Mouse (Mus musculus): Measurements from ENCODE around the gene Pacsin1. TPM values are rescaled to one million over a fixed set of nuclear protein-coding genes. Genes with fewer than 3 reads are reported as not detected.

The Pacsin1 gene
- polyA plus RNA-seq, 1 experiment from 2014 or later = 6.1 TPM

DNA sequence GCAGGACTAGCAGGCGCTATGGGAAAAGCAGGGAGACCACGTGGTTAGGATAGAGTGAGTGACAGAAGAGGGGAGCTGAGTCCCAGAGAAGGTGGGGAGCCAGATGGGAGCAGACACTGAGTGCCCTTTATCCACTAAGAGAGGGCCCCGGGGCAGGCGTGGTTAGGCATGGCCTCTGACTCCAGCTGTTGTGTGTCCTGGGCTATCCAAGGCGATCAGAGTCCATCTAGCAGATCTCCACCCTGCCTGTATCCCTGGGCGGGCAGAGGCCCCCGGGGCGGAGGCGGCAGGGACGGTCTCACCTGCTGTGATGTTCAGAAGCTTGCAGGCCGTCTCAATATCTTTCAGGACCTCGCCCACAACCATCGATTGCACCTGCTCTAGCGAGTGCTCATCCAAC is 64.4 kb downstream of the Pacsin1 start:
- Histone ChIP-seq H3K4me2 (ENCODE audit: low read depth, low read length) (no peak overlapping the region), H3K36me3 (ENCODE audit: control insufficient read depth, insufficient read depth, low read length) (no peaks in the 10 kb centered on the region), H3K9ac (ENCODE audit: low read depth, low read length) (no peak overlapping the region), H3K9me3 (ENCODE audit: control insufficient read depth, low read length) (no peaks in the 10 kb centered on the region), H3K27me3 (replicated peaks; ENCODE audit: control insufficient read depth, insufficient read depth, low read length) (no peaks in the 10 kb centered on the region), H3K27ac (replicated peaks; ENCODE audit: low read depth, low read length) (no peak overlapping the region), H3K4me3 (ENCODE audit: low read depth, low read length) (no peak overlapping the region), H3K4me1 (ENCODE audit: control insufficient read depth, insufficient read depth, low read length) (peaks cover 8% of the 10 kb centered on the region)
- no peak for DNase-seq (ENCODE audit: low spot score)
- ATAC-seq (ENCODE audit: low read depth) = no peak
- WGBS = 69% methylated on average over 13 of the region's 14 CpGs

DNA sequence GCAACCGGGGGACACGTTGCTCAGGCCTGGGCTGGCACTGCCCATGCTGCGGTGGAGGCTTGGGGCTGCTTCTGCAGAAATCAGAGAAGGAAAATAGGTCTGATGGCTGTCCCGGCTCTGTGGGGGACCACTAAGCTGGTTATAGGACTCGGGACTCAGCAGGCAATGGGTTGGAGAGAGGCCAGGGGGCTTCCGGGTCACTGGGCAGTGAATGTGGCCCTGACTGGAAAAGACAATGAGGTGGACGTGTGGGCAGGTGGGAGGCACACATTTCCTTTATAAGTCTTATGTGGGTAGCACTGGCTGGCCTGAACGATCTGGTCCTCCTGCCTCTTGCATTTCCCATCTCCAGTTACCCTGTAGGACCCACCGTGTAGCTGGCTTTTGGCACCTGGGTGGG is 65.0 kb downstream of the Pacsin1 start:
- peaks cover 12% of the 10 kb centered on the region for H3K4me1 ChIP-seq (ENCODE audit: control insufficient read depth, insufficient read depth, low read length)
- DNase-seq (ENCODE audit: low spot score) (no peak), ATAC-seq (ENCODE audit: low read depth) (no peak)
- no peaks in the 10 kb centered on the region for H3K9me3 ChIP-seq (ENCODE audit: control insufficient read depth, low read length)
- H3K9ac ChIP-seq (ENCODE audit: low read depth, low read length) = no peak overlapping the region
- 49% methylated on average over 9 of the region's 9 CpGs for WGBS
- no peak overlapping the region for H3K4me3 ChIP-seq (ENCODE audit: low read depth, low read length)
- no peaks in the 10 kb centered on the region for H3K36me3 ChIP-seq (ENCODE audit: control insufficient read depth, insufficient read depth, low read length)
- no peak overlapping the region for H3K27ac ChIP-seq (replicated peaks; ENCODE audit: low read depth, low read length)
- no peak overlapping the region for H3K4me2 ChIP-seq (ENCODE audit: low read depth, low read length)
- H3K27me3 ChIP-seq (replicated peaks; ENCODE audit: control insufficient read depth, insufficient read depth, low read length) = no peaks in the 10 kb centered on the region

DNA sequence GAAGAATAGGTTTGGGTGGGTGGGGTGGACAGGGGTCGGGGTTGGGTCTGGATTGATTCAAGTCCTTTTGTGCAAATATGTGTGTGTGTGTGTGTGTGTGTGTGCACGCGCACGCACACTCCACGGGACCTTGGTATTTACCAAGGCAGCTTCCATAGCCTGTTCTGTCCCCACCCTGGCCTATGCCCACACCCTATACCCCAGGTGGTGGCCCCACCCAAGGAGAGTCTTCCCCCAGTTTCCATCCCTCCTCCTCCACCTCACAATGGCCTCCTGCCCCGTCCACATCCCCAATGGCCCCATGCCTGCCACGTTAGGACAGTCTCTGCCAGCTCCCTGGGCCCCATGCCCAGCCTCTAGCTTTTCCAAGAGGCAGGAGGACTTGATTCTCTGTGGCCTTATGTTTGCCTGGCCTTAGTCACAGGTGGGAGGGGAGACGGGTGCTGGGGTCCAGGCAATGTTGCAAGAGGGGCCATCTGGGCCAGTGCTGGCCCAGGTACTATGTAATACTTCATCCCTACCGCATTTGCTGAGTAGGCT is 65.9 kb downstream of the Pacsin1 start:
- Histone ChIP-seq H3K9me3 (ENCODE audit: control insufficient read depth, low read length) (no peaks in the 10 kb centered on the region), H3K27ac (replicated peaks; ENCODE audit: low read depth, low read length) (no peak overlapping the region), H3K4me2 (ENCODE audit: low read depth, low read length) (no peak overlapping the region), H3K4me1 (ENCODE audit: control insufficient read depth, insufficient read depth, low read length) (peaks cover 17% of the 10 kb centered on the region), H3K4me3 (ENCODE audit: low read depth, low read length) (no peak overlapping the region), H3K36me3 (ENCODE audit: control insufficient read depth, insufficient read depth, low read length) (no peaks in the 10 kb centered on the region), H3K27me3 (replicated peaks; ENCODE audit: control insufficient read depth, insufficient read depth, low read length) (no peaks in the 10 kb centered on the region), H3K9ac (ENCODE audit: low read depth, low read length) (no peak overlapping the region)
- WGBS = 76% methylated on average over 9 of the region's 9 CpGs
- ATAC-seq (ENCODE audit: low read depth) (no peak), DNase-seq (ENCODE audit: low spot score) (no peak)

DNA sequence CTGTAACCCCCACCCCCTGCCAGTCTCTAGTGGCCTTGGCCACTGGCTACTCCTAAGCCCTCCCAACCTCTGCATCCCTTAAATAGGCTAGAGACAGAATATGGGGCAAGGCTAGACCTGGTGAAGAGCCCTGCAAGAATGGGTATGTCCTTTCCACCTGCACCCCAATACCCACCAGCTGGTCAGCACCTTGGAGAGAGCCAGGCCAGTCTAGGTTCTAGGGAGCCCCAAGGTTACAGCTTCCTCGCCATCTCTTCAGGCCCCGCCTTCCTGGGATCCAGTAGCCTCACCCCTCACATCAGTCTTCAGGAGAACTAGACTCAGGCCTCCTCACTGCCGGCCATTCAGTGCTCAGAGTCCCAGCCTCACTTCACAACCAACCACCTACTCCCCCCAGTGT is 69.0 kb downstream of the Pacsin1 start:
- Histone ChIP-seq H3K4me2 (ENCODE audit: low read depth, low read length) (no peak overlapping the region), H3K4me3 (ENCODE audit: low read depth, low read length) (no peak overlapping the region), H3K36me3 (ENCODE audit: control insufficient read depth, insufficient read depth, low read length) (no peaks in the 10 kb centered on the region), H3K27ac (replicated peaks; ENCODE audit: low read depth, low read length) (no peak overlapping the region), H3K9ac (ENCODE audit: low read depth, low read length) (no peak overlapping the region), H3K27me3 (replicated peaks; ENCODE audit: control insufficient read depth, insufficient read depth, low read length) (no peaks in the 10 kb centered on the region), H3K9me3 (ENCODE audit: control insufficient read depth, low read length) (no peaks in the 10 kb centered on the region), H3K4me1 (ENCODE audit: control insufficient read depth, insufficient read depth, low read length) (peaks cover 9% of the 10 kb centered on the region; the same call in 1 of the 2 replicates)
- ATAC-seq (ENCODE audit: low read depth) (no peak), DNase-seq (ENCODE audit: low spot score) (no peak)
- WGBS = 17% methylated on average over 3 of the region's 3 CpGs

DNA sequence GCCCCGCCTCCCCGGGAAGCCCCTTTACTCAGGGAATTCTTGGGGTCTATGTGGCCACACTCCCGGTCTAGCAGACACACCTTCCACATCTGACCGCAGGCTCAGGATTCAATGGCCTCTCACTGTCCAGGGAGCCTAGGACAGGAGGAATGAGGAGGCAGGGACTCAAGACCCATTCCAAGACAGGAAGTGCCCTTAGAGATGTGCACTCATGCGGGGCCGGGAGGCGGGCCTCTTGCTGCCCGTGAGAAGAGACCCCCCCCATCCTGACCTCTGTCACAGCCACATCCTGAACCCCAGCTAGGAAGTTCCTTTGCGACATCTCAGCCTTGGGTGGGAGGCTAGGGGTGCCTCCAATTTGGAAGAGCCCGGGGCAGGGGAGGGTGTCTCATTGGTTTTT is 69.7 kb downstream of the Pacsin1 start:
- H3K4me1 ChIP-seq (ENCODE audit: control insufficient read depth, insufficient read depth, low read length) = peaks cover 9% of the 10 kb centered on the region; the same call in 1 of the 2 replicates
- H3K27ac ChIP-seq (replicated peaks; ENCODE audit: low read depth, low read length) = no peak overlapping the region
- H3K27me3 ChIP-seq (replicated peaks; ENCODE audit: control insufficient read depth, insufficient read depth, low read length) = no peaks in the 10 kb centered on the region
- DNase-seq (ENCODE audit: low spot score) (no peak), ATAC-seq (ENCODE audit: low read depth) (no peak)
- no peak overlapping the region for H3K4me3 ChIP-seq (ENCODE audit: low read depth, low read length)
- H3K36me3 ChIP-seq (ENCODE audit: control insufficient read depth, insufficient read depth, low read length) = no peaks in the 10 kb centered on the region
- 33% methylated on average over 10 of the region's 10 CpGs for WGBS
- H3K9me3 ChIP-seq (ENCODE audit: control insufficient read depth, low read length) = no peaks in the 10 kb centered on the region
- peak overlapping the region; percentile 27; the same call in 1 of the 2 replicates for H3K9ac ChIP-seq (ENCODE audit: low read depth, low read length)
- H3K4me2 ChIP-seq (ENCODE audit: low read depth, low read length) = no peak overlapping the region

DNA sequence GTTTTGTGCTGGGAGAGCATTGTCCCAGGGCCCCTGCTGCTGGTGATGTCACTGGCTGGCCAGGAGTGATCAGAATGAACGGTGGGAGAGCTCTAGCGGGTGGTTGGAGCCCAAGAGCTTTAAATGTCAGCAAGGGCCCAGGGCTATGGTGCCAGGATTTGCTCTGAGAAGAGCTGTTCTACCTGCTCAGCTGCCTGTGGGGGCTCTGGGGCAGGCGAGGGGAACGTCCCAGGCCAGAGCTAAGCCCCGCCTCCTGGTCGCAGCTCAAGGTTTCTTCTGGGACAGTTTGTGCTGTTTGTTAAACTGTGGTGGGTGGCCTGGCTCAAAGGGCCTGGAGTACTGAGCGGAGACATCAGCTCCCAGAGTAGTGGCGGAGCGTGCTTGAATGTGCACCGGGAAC is 70.1 kb downstream of the Pacsin1 start:
- DNase-seq (ENCODE audit: low spot score) = no peak
- Histone ChIP-seq H3K27ac (replicated peaks; ENCODE audit: low read depth, low read length) (no peak overlapping the region), H3K4me2 (ENCODE audit: low read depth, low read length) (peak overlapping the region; percentile 31; the same call in 1 of the 2 replicates), H3K4me1 (ENCODE audit: control insufficient read depth, insufficient read depth, low read length) (peaks cover 9% of the 10 kb centered on the region; the same call in 1 of the 2 replicates), H3K9me3 (ENCODE audit: control insufficient read depth, low read length) (no peaks in the 10 kb centered on the region), H3K27me3 (replicated peaks; ENCODE audit: control insufficient read depth, insufficient read depth, low read length) (no peaks in the 10 kb centered on the region), H3K4me3 (ENCODE audit: low read depth, low read length) (no peak overlapping the region), H3K36me3 (ENCODE audit: control insufficient read depth, insufficient read depth, low read length) (no peaks in the 10 kb centered on the region), H3K9ac (ENCODE audit: low read depth, low read length) (peak overlapping the region; percentile 27; the same call in 1 of the 2 replicates)
- WGBS = 11% methylated on average over 10 of the region's 10 CpGs
- ATAC-seq (ENCODE audit: low read depth) = no peak

DNA sequence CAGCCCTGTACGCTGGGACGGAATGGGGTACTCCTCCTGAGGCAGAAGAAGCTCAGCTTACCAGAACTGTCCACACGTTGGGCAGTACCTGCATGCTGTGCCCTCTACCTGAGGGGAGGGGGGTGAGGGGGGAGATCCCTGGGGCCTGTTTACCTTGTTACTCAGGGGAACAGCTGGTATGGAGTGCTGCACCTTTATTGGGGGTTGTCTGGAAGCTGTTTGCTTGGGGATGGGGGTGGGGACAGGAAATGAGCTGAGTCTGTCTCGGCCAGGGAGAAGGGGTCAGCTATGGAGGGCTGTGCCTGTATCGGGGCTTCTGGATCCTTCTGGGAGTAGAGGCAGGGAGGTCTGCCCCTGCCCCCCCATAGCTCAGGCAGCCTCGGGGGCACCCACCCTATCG is 71.2 kb downstream of the Pacsin1 start:
- H3K4me2 ChIP-seq (ENCODE audit: low read depth, low read length) = no peak overlapping the region
- no peak overlapping the region for H3K9ac ChIP-seq (ENCODE audit: low read depth, low read length)
- H3K36me3 ChIP-seq (ENCODE audit: control insufficient read depth, insufficient read depth, low read length) = no peaks in the 10 kb centered on the region
- no peaks in the 10 kb centered on the region for H3K27me3 ChIP-seq (replicated peaks; ENCODE audit: control insufficient read depth, insufficient read depth, low read length)
- no peak overlapping the region for H3K4me3 ChIP-seq (ENCODE audit: low read depth, low read length)
- ATAC-seq (ENCODE audit: low read depth) (no peak), DNase-seq (ENCODE audit: low spot score) (no peak)
- WGBS = 25% methylated on average over 6 of the region's 7 CpGs
- peaks cover 9% of the 10 kb centered on the region; the same call in 1 of the 2 replicates for H3K4me1 ChIP-seq (ENCODE audit: control insufficient read depth, insufficient read depth, low read length)
- H3K27ac ChIP-seq (replicated peaks; ENCODE audit: low read depth, low read length) = no peak overlapping the region
- H3K9me3 ChIP-seq (ENCODE audit: control insufficient read depth, low read length) = no peaks in the 10 kb centered on the region

DNA sequence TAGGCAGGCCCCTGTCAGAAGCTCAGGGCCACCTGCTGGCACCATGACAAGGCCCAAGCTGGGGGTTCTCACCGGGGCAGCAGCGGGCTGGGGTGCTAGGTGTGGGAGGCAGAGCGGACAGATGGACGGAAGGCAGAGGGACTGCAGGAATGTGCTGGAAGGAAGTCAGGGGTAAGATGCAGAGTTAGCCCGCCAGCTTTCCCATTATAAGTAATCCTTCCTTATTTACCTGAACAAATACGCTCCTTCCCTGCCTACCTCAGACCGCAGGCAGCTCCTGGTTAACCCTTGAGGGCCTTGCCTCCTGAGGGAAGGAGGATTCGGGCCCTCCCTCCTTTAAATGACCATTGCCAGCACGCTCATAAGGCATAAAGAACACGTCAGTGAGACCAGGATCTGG is 73.5 kb downstream of the Pacsin1 start, which contains the start of gene Spdef:
Gene Spdef (minus strand): TSS at position 186 of the 400 bp plus-strand sequence.
- ATAC-seq (ENCODE audit: low read depth) = no peak
- WGBS = 73% methylated on average over 10 of the region's 10 CpGs
- Histone ChIP-seq H3K4me2 (ENCODE audit: low read depth, low read length) (no peak within 1 kb of the TSS), H3K9me3 (ENCODE audit: control insufficient read depth, low read length) (no peaks in the 10 kb centered on the region), H3K27ac (replicated peaks; ENCODE audit: low read depth, low read length) (no peak within 1 kb of the TSS), H3K36me3 (ENCODE audit: control insufficient read depth, insufficient read depth, low read length) (no peaks in the 10 kb centered on the region), H3K27me3 (replicated peaks; ENCODE audit: control insufficient read depth, insufficient read depth, low read length) (no peaks in the 10 kb centered on the region), H3K4me3 (ENCODE audit: low read depth, low read length) (no peak within 1 kb of the TSS), H3K9ac (ENCODE audit: low read depth, low read length) (no peak within 1 kb of the TSS; the same call in 1 of the 2 replicates), H3K4me1 (ENCODE audit: control insufficient read depth, insufficient read depth, low read length) (peaks cover 9% of the 10 kb centered on the region; the same call in 1 of the 2 replicates)
- DNase-seq (ENCODE audit: low spot score) = no peak

DNA sequence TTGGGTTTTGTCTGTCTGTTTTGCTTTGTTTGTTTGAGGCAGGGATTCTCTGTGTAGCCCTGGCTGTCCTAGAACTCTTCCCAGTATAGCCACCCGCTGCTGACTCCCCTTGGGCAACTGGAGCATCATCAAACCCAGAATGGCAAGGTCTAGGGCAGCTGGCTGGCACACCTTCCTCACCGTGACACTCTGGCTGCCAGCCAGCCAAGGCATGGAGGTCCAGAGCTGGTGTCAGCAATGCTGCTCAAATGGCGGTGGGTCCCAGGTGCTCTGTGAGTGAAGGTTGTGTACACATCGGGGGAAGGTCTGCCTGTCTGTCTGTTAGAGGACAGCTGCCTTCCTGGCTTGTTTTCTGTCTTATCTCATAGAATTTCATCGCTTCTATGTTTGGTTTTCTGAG is 76.8 kb downstream of the Pacsin1 start:
- no peak overlapping the region for H3K4me3 ChIP-seq (ENCODE audit: low read depth, low read length)
- H3K27me3 ChIP-seq (replicated peaks; ENCODE audit: control insufficient read depth, insufficient read depth, low read length) = no peaks in the 10 kb centered on the region
- 61% methylated on average over 5 of the region's 5 CpGs for WGBS
- no peaks in the 10 kb centered on the region for H3K4me1 ChIP-seq (ENCODE audit: control insufficient read depth, insufficient read depth, low read length)
- DNase-seq (ENCODE audit: low spot score) (no peak), ATAC-seq (ENCODE audit: low read depth) (no peak)
- no peaks in the 10 kb centered on the region for H3K36me3 ChIP-seq (ENCODE audit: control insufficient read depth, insufficient read depth, low read length)
- H3K27ac ChIP-seq (replicated peaks; ENCODE audit: low read depth, low read length) = no peak overlapping the region
- no peak overlapping the region for H3K9ac ChIP-seq (ENCODE audit: low read depth, low read length)
- H3K4me2 ChIP-seq (ENCODE audit: low read depth, low read length) = no peak overlapping the region
- no peaks in the 10 kb centered on the region for H3K9me3 ChIP-seq (ENCODE audit: control insufficient read depth, low read length)
